Mouse (Mus musculus): ENCODE results near the gene Tfdp1.

Tfdp1 gene

GRCm38 (mm10) chr8:13413823-13414390 is 75.4 kb downstream of the Tfdp1 start:
- ATAC-seq (ENCODE audit: insufficient number of reproducible peaks, low FRiP score, low TSS enrichment) = no peak

- ATAC-seq (ENCODE audit: insufficient number of reproducible peaks, low FRiP score, low TSS enrichment) = no peak
Measured at GRCm38 (mm10) chr8:13415879-13416278, 77.3 kb downstream of the Tfdp1 start.

- no peak for ATAC-seq (ENCODE audit: insufficient number of reproducible peaks, low FRiP score, low TSS enrichment)
Measured at GRCm38 (mm10) chr8:13419111-13419639, 80.6 kb downstream of the Tfdp1 start.

DNA sequence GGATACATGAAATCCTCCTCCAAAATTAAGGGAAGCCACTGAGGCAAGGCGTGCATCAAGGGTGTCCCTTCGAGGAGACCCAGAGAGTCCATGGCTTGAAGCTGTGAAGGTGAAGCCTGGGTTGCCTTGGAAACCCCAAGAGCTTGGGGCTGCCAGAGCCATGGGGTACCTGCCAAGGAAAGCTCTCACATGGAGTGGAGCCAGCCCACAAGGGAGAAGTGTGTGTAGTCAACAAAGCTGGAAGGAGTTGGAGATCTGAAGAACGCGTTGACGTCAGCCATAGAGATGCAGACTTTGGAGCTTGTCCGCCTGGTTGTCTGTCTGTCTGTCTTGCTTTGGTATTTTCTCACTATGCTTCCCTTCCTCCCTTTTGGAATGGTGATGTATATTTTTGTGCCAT is 82.4 kb downstream of the Tfdp1 start:
- no peak for ATAC-seq (ENCODE audit: insufficient number of reproducible peaks, low FRiP score, low TSS enrichment)

DNA sequence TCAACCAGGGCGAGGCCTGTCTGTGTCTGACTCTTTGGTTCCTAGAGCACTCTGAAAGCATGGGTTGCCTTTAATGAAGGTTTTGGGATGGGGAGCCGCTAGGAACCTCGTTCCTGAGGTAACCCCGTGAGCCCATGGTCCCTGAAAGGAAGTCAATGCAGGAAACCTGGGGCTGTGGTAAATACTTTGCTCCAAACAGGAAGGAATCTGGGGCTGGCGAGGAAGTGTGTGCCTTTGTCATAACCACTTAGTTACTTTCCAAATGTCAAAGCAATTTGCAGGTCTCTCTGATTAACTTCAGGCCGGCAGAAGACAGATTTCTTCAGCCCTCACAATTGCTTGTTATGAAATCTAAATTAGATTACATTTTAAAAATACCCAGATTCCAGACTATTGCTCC is 88.8 kb downstream of the Tfdp1 start:
- no peak for ATAC-seq (ENCODE audit: insufficient number of reproducible peaks, low FRiP score, low TSS enrichment)

Measured in cerebellum, adult (tissue).